Mouse (Mus musculus): Measurements from ENCODE around the gene Inava. TPM values are rescaled to one million over a fixed set of nuclear protein-coding genes. Genes with fewer than 3 reads are reported as not detected.

Inava gene
- polyA plus RNA-seq, 1 experiment = 28.0 TPM

DNA sequence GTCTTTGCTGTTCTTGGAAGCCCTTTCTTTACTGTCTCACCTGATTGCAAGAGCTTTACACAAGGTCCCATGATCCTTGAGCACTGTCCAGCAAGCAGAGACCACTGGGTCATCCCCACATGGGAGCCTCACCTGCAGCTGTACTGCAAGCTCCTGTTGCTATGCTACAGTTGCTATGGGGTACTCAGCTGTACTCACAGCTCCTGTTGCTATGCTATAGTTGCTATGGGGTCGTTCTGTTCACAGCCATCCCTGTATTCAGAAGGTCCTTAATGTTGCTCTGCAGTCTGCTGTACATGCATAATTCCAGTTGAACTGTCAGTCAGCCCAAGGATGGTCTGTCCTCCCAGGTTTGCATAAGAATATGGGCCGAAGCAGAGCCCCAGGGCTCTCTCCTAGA, 68.6 kb downstream of the Inava start:
- Histone ChIP-seq H3K9me3 (replicated peaks; ENCODE audit: control insufficient read depth, insufficient read depth, low read length, poor library complexity, severe bottlenecking) (no peaks in the 10 kb centered on the region), H3K36me3 (ENCODE audit: control insufficient read depth, insufficient read depth, low read length, poor library complexity, severe bottlenecking) (no peaks in the 10 kb centered on the region), H3K9ac (ENCODE audit: low read depth, poor library complexity, severe bottlenecking) (no peak overlapping the region), H3K4me3 (ENCODE audit: low read depth, low read length) (no peak overlapping the region), H3K27ac (ENCODE audit: insufficient read depth, low read length) (no peak overlapping the region), H3K27me3 (ENCODE audit: control insufficient read depth, insufficient read depth, low read length, poor library complexity, severe bottlenecking) (no peaks in the 10 kb centered on the region), H3K4me1 (ENCODE audit: control insufficient read depth, insufficient read depth, low read length) (no peaks in the 10 kb centered on the region)
- no peak for TF ChIP-seq EP300 (IDR thresholded peaks at IDR 0.05; ENCODE audit: insufficient read depth, low read depth, low read length)
- TF ChIP-seq POLR2A (IDR thresholded peaks at IDR 0.05; ENCODE audit: insufficient read depth, low read length) = no peak
- no peak for TF ChIP-seq CTCF (IDR thresholded peaks at IDR 0.05; ENCODE audit: low read depth, low read length)

Other genes with a start within 250 kb of the Inava start
- not detected in 2 replicates for gene Igfn1, start 227.9 kb downstream of the Inava start, polyA plus RNA-seq (2011; ENCODE audit: insufficient read depth, insufficient read length, low read depth, missing spikeins)
- 61.1 and 62.1 TPM in 2 replicates for gene Tmem9, start 226.1 kb downstream of the Inava start, polyA plus RNA-seq (2011; ENCODE audit: insufficient read depth, insufficient read length, low read depth, missing spikeins)
- gene Ascl5, start 183.5 kb downstream of the Inava start, polyA plus RNA-seq (2011; ENCODE audit: insufficient read depth, insufficient read length, low read depth, missing spikeins) = not detected in 2 replicates
- 1.0 and 1.2 TPM in 2 replicates for gene Cacna1s, start 181.5 kb downstream of the Inava start, polyA plus RNA-seq (2011; ENCODE audit: insufficient read depth, insufficient read length, low read depth, missing spikeins)
- 16.0 and 19.2 TPM in 2 replicates for gene Kif21b, start 102.9 kb downstream of the Inava start, polyA plus RNA-seq (2011; ENCODE audit: insufficient read depth, insufficient read length, low read depth, missing spikeins)
- gene Mroh3, start 21.4 kb downstream of the Inava start, polyA plus RNA-seq (2011; ENCODE audit: insufficient read depth, insufficient read length, low read depth, missing spikeins) = 0.99 and 1.3 TPM in 2 replicates
- not detected in 2 replicates for gene Gpr25, start 26.6 kb upstream of the Inava start, polyA plus RNA-seq (2011; ENCODE audit: insufficient read depth, insufficient read length, low read depth, missing spikeins)
- 34.5 and 37.0 TPM in 2 replicates for gene Camsap2, start 111.8 kb upstream of the Inava start, polyA plus RNA-seq (2011; ENCODE audit: insufficient read depth, insufficient read length, low read depth, missing spikeins)
- 17.9 and 22.0 TPM in 2 replicates for gene Ddx59, start 181.0 kb upstream of the Inava start, polyA plus RNA-seq (2011; ENCODE audit: insufficient read depth, insufficient read length, low read depth, missing spikeins)
- gene Kif14, start 232.1 kb upstream of the Inava start, polyA plus RNA-seq (2011; ENCODE audit: insufficient read depth, insufficient read length, low read depth, missing spikeins) = 32.0 and 37.1 TPM in 2 replicates